Mouse (Mus musculus) embryonic facial prominence, embryonic 14.5 days (tissue): Measurements from ENCODE around the gene Esd. TPM values are rescaled to one million over a fixed set of nuclear protein-coding genes. Genes with fewer than 3 reads are reported as not detected.

Experiments
- ATAC-seq: fragments of 200-750 bp; cut with Nextera tagmentation; 2 replicates; pipeline ENCODE4 v1.8.0; 2017; ENCODE audit warnings: low read depth, moderate number of reproducible peaks, moderate TSS enrichment
- DNase-seq: peaks from one replicate; pipeline ENCODE4 v3.0.0-alpha.2; 2015; ENCODE audit warnings: low spot score
- H3K27ac ChIP-seq: fragments of 300-500 bp; sonication (generic); replicated peaks from 2 replicates; pipeline ENCODE4 v1.5.1; 2014; ENCODE audit warnings: low read depth, mild to moderate bottlenecking, low read length, moderate library complexity
- H3K27me3 ChIP-seq: fragments of 300-500 bp; sonication (generic); replicated peaks from 2 replicates; pipeline ENCODE4 v1.6.1; 2014; ENCODE audit warnings: low read length; ENCODE audit not compliant: control insufficient read depth, insufficient read depth
- H3K36me3 ChIP-seq: fragments of 300-500 bp; sonication (generic); 2 replicates; pipeline ENCODE4 v1.6.1; 2014; ENCODE audit warnings: low read length, mixed read lengths; ENCODE audit not compliant: control insufficient read depth, insufficient read depth
- H3K4me1 ChIP-seq: fragments of 300-500 bp; sonication (generic); 2 replicates; pipeline ENCODE4 v1.6.1; 2014; ENCODE audit warnings: antibody characterized with exemption, low read length; ENCODE audit not compliant: control insufficient read depth, insufficient read depth
- H3K4me2 ChIP-seq: fragments of 300-500 bp; sonication (generic); 2 replicates; pipeline ENCODE4 v1.6.1; 2014; ENCODE audit warnings: low read depth, mild to moderate bottlenecking, low read length, moderate library complexity, mixed read lengths
- H3K4me3 ChIP-seq: fragments of 300-500 bp; sonication (generic); 2 replicates; pipeline ENCODE4 v1.5.1; 2014; ENCODE audit warnings: low read depth, mild to moderate bottlenecking, low read length
- H3K9ac ChIP-seq: fragments of 300-500 bp; sonication (generic); 2 replicates; pipeline ENCODE4 v1.6.1; 2014; ENCODE audit warnings: low read depth, mild to moderate bottlenecking, low read length, moderate library complexity, mixed read lengths
- H3K9me3 ChIP-seq: fragments of 300-500 bp; sonication (generic); 2 replicates; pipeline ENCODE4 v1.6.1; 2016; ENCODE audit warnings: low read length; ENCODE audit not compliant: control insufficient read depth
- WGBS: fragments of 180-500 bp; shearing (Covaris S2); extraction: QIAGEN DNeasy Blood & Tissue Kit; methylation state at CpG from one replicate; pipeline ENCODE4 v1.1.7; 2014; 5-methylcytosine and 5-hydroxymethylcytosine counted together
- polyA plus RNA-seq: library from polyadenylated mRNA; unstranded; fragments of >200 nt; fragmentation: Nextera tagmentation; extraction: Ambion mirVana; gene quantifications from 2 replicates; pipeline ENCODE4 v1.2.1, GENCODE M21; 2014

Esd gene
- polyA plus RNA-seq, 1 experiment from 2014 or later = 302 TPM

GRCm38 (mm10) chr14:74731221-74732078 is 647 bp upstream of the Esd start:
- DNase-seq (no peak), ATAC-seq (no peak; the same call in 1 of the 2 replicates)
- H3K27me3 ChIP-seq = no peaks in the 10 kb centered on the region
- peak overlapping the region; percentile 76 for H3K4me3 ChIP-seq
- H3K4me2 ChIP-seq = peak overlapping the region; percentile 75
- no peaks in the 10 kb centered on the region for H3K9me3 ChIP-seq
- WGBS = 27% methylated on average over 9 of the region's 9 CpGs
- H3K27ac ChIP-seq = 0 out of 2 replicates have a peak overlapping the region, but pooled peaks have one; percentile 7
- H3K4me1 ChIP-seq = peaks cover 8% of the 10 kb centered on the region
- peak overlapping the region; percentile 83; the same call in 1 of the 2 replicates for H3K9ac ChIP-seq
- H3K36me3 ChIP-seq = peaks cover 9% of the 10 kb centered on the region

DNA sequence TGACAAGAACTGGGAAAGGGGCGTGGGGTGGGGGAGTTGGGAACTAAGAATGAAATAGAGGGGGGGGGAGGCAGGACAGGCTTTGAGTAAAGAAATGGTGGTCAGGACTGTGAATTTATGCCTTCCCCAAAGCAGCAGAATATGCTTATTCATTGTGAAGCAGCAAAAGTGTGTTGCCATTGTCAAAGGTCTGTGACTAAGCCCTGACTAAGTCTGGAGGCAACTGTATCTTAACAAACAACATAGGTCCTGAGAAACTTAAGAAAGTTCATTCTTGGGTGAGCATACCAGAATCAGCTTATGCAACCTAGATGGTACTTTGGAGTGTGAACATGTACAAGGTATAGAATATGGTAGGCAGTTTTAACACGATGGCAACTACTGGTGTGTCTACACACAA is 1.3 kb downstream of the Esd start:
- Histone ChIP-seq H3K36me3 (peaks cover 19% of the 10 kb centered on the region), H3K9ac (peak overlapping the region; percentile 83), H3K27ac (no peak overlapping the region), H3K4me3 (peak overlapping the region; percentile 76), H3K4me1 (peaks cover 8% of the 10 kb centered on the region), H3K9me3 (no peaks in the 10 kb centered on the region), H3K27me3 (no peaks in the 10 kb centered on the region), H3K4me2 (peak overlapping the region; percentile 75)
- DNase-seq (no peak), ATAC-seq (no peak)
- WGBS = 60% methylated on average over 2 of the region's 2 CpGs

- Histone ChIP-seq H3K27me3 (no peaks in the 10 kb centered on the region), H3K4me1 (peaks cover 8% of the 10 kb centered on the region), H3K4me3 (no peak overlapping the region), H3K27ac (no peak overlapping the region), H3K4me2 (no peak overlapping the region), H3K9ac (no peak overlapping the region), H3K36me3 (peaks cover 38% of the 10 kb centered on the region), H3K9me3 (no peaks in the 10 kb centered on the region)
- WGBS = 72% methylated on average over 6 of the region's 6 CpGs
- DNase-seq (no peak), ATAC-seq (no peak)
Measured at GRCm38 (mm10) chr14:74735471-74735870, 3.4 kb downstream of the Esd start.

GRCm38 (mm10) chr14:74736850-74737249 is 4.8 kb downstream of the Esd start:
- no peak for DNase-seq
- Histone ChIP-seq H3K4me3 (no peak overlapping the region), H3K4me1 (peaks cover 8% of the 10 kb centered on the region), H3K27me3 (no peaks in the 10 kb centered on the region), H3K36me3 (peaks cover 52% of the 10 kb centered on the region), H3K4me2 (no peak overlapping the region), H3K27ac (no peak overlapping the region), H3K9ac (no peak overlapping the region), H3K9me3 (no peaks in the 10 kb centered on the region)
- 96% methylated on average over 6 of the region's 6 CpGs for WGBS
- ATAC-seq = no peak

DNA sequence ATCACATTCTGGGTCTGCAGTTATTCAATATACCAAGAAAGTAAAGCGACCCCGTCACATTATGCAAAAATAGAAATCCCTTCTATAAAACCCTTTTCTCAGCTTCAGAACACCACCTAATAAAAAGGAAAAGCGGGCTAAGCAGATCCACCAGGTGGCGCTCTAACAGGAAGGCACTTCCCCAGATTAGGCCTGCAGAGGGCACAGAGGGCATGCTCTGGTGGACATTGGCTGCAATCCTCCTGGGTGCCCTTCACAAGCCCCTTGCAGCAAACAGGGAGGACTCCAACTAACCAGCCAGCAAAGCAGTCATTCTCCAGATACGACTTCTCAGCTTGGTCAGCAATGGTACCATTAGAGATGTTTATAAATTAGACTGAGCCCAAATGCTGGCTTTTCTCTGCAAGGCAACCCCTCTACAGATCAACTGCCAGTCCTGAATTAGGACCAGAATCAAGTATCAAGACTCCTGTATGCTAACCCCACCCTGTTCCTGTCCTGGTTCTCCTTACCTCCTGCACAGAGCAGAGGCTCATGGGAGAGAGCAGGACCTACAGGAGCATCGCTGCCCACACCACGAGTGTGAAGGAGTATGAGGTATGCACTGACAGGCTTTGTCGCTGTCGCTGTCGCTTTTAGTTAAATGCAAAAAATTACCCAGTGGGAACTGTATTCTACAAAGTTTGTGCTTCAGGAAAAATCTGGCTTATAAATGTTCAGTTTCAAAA is 32.3 kb downstream of the Esd start:
- Histone ChIP-seq H3K4me2 (no peak overlapping the region), H3K9me3 (no peaks in the 10 kb centered on the region), H3K4me3 (no peak overlapping the region), H3K4me1 (no peaks in the 10 kb centered on the region), H3K27me3 (no peaks in the 10 kb centered on the region), H3K27ac (no peak overlapping the region), H3K9ac (no peak overlapping the region), H3K36me3 (peaks cover 14% of the 10 kb centered on the region)
- DNase-seq = peak; percentile 55
- ATAC-seq = 0 out of 2 replicates have a peak, but pooled peaks have one; percentile 18
- WGBS = 57% methylated on average over 10 of the region's 10 CpGs

DNA sequence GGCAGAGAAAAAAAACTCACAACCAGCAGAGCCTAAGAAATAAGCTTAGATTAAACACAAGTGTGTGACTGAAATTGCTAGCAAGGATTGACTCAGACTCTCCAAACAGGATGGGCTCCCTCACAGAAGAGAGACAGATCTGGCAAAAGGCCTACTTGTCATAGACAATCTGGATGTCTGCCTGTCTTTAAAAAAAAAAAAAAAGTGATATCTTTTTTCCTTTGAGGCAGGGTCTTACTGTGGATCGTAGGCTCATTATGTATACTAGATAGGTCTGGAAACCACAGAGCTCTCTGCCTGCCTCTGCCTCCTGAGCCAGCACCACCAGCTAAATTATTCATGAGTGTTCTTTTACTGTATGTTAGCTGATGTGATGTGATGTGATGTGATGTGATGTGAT is 35.8 kb downstream of the Esd start:
- no peak for ATAC-seq
- no peak for DNase-seq
- no peak overlapping the region for H3K4me2 ChIP-seq
- WGBS = 83% methylated on average over 1 of the region's 1 CpGs
- no peak overlapping the region for H3K4me3 ChIP-seq
- no peak overlapping the region for H3K9ac ChIP-seq
- no peak overlapping the region for H3K27ac ChIP-seq
- H3K9me3 ChIP-seq = no peaks in the 10 kb centered on the region
- peaks cover 41% of the 10 kb centered on the region for H3K36me3 ChIP-seq
- no peaks in the 10 kb centered on the region for H3K27me3 ChIP-seq
- H3K4me1 ChIP-seq = no peaks in the 10 kb centered on the region

GRCm38 (mm10) chr14:74774046-74774619 is 42.0 kb downstream of the Esd start:
- H3K4me1 ChIP-seq = no peaks in the 10 kb centered on the region
- H3K4me3 ChIP-seq = no peak overlapping the region
- no peaks in the 10 kb centered on the region for H3K9me3 ChIP-seq
- H3K27ac ChIP-seq = no peak overlapping the region
- WGBS = 70% methylated on average over 10 of the region's 10 CpGs
- peaks cover 47% of the 10 kb centered on the region for H3K36me3 ChIP-seq
- H3K4me2 ChIP-seq = no peak overlapping the region
- no peaks in the 10 kb centered on the region for H3K27me3 ChIP-seq
- DNase-seq (no peak), ATAC-seq (no peak)
- H3K9ac ChIP-seq = no peak overlapping the region

DNA sequence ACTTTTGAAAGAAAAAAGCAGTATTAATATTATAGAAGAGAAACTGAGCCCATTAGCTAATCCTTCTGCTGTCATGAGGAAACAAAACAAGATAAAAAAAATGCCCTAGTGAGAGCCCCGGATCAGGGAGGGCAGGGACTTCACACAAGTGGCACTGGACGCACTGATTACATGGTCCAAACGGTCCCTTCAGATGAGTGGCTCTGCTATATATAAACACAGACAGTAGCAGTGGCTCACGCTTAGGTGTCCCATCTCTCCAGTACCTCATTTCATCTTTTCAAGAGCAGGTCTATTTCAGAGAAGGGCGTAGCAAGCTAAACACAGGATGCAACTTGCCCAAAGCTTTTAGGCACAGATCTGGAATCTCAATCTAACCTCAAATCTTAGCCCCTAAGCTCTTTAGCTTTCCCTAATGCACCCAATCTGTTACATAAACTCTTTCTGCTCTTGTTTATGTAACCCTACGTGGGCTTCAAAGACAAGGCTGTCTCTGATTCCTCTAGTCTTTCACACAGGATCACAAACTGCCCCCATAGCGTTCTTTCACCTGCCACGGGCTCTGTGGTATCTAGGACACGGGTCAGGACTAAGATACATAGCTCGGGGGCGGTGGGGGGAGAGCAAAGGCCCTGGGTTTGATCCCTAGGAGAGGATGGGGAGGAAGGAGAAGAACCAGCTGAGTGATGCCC is 52.3 kb downstream of the Esd start:
- DNase-seq = peak; percentile 43
- no peak overlapping the region for H3K4me3 ChIP-seq
- peak; percentile 50; the same call in 1 of the 2 replicates for ATAC-seq

More for the DNA sequence above, 52.3 kb downstream of the Esd start:
- Histone ChIP-seq H3K4me2 (no peak overlapping the region), H3K36me3 (peaks cover 21% of the 10 kb centered on the region), H3K9ac (no peak overlapping the region), H3K9me3 (no peaks in the 10 kb centered on the region), H3K4me1 (no peaks in the 10 kb centered on the region), H3K27ac (no peak overlapping the region), H3K27me3 (no peaks in the 10 kb centered on the region)
- 72% methylated on average over 11 of the region's 11 CpGs for WGBS
